Mouse (Mus musculus) liver, adult 2 months (tissue): ENCODE results near the gene Ick.

Source experiments
- CTCF ChIP-seq: fragments of 200-500 bp; IDR thresholded peaks from 2 replicates; pipeline ENCODE4 v1.5.1; 2011; ENCODE audit warnings: low read depth, low read length, control low read depth
- POLR2A ChIP-seq: fragments of 200-500 bp; IDR thresholded peaks from 2 replicates; pipeline ENCODE4 v1.6.1; 2011; ENCODE audit warnings: low read length, control low read depth; ENCODE audit not compliant: insufficient read depth; ENCODE audit errors: extremely low read depth

- TF ChIP-seq CTCF (no peak), POLR2A (no peak)
Measured at GRCm38 (mm10) chr9:78062392-78062791, 46.6 kb upstream of the Ick start.
